In genomic region chr8:107117019-107117418, GRCm38 (mm10) we compare ENCODE assay signal across 17 mouse cellular contexts. TPM values are rescaled to one million over a fixed set of nuclear protein-coding genes. Genes with fewer than 3 reads are reported as not detected.
A peak's percentile ranks its signal among the peaks of the same experiment; 100 is the strongest.
DNase-seq lines count a peak whose midpoint lies in the region; ATAC-seq and TF ChIP-seq lines count a peak whose summit lies in the region.
"Had no signal": no experiment of that assay in that cellular context is flagged by ENCODE, and none has a peak within 500 bp of the region (broad histone marks: within the 10 kb centered on the region; RNA-seq: fewer than 3 reads in every experiment).

No protein-coding gene starts in this region.

- peak; percentile 60 for ATAC-seq in stomach, embryonic 14.5 days (ENCODE audit: insufficient number of reproducible peaks, insufficient read depth, low FRiP score, low read depth)
- no peak for ATAC-seq in activated CD4-positive, CD25-positive, alpha-beta regulatory T cell, adult 4 months

- 6% methylated on average over 2 of the region's 2 CpGs for WGBS in large intestine, adult 2 months
- WGBS in stomach, embryonic 14.5 days, result 22% methylated on average over 2 of the region's 2 CpGs

- H3K9ac ChIP-seq in stomach, embryonic 14.5 days (replicated peaks; ENCODE audit: low read depth, low read length), result no peak overlapping the region

- intact Hi-C loops in gastrocnemius, adult 2 months (cut with DNase I), result loop anchor here (5.0 kb wide), 1 partner anchor 85 kb away; no protein-coding TSS in a partner anchor

- H3K4me2 ChIP-seq in stomach, embryonic 14.5 days (replicated peaks; ENCODE audit: low read depth, low read length), result no peak overlapping the region

- H3K27me3 ChIP-seq in stomach, embryonic 14.5 days (ENCODE audit: control insufficient read depth, insufficient read depth, low read length), result no peaks in the 10 kb centered on the region

- no peak overlapping the region for H3K4me3 ChIP-seq in gastrocnemius, adult 2 months
- no peak overlapping the region for H3K4me3 ChIP-seq in stomach, embryonic 14.5 days (ENCODE audit: low read depth, low read length)
- H3K4me3 ChIP-seq: forebrain, embryonic 10.5 days had no signal

- TF ChIP-seq CTCF in gastrocnemius, adult 2 months (IDR thresholded peaks at IDR 0.05), result no peak

- no peaks in the 10 kb centered on the region for H3K9me3 ChIP-seq in stomach, embryonic 14.5 days (ENCODE audit: control insufficient read depth, low read depth, low read length)
- H3K9me3 ChIP-seq: forebrain, embryonic 10.5 days had no signal

- DNase-seq in gastrocnemius, adult 2 months, result no peak
- DNase-seq in gastrocnemius, postnatal 10 days, result no peak
- DNase-seq in kidney, adult 18-20 months, result peak; percentile 46
- DNase-seq in large intestine, adult 2 months (ENCODE audit: low read depth, low spot score), result peak; percentile 97
- DNase-seq in layer of hippocampus, postnatal 10 days (ENCODE audit: low spot score in 2 of 2), result no peak
- DNase-seq in cerebellum, adult 9-11 months, result no peak
- DNase-seq: adrenal gland, adult 2 months; spleen, adult 18-20 months; thymus, postnatal 36 days had no signal

- H3K36me3 ChIP-seq in stomach, embryonic 14.5 days (ENCODE audit: control insufficient read depth, insufficient read depth, low read length), result no peaks in the 10 kb centered on the region
- H3K36me3 ChIP-seq: forebrain, embryonic 10.5 days had no signal

- H3K4me1 ChIP-seq in stomach, embryonic 14.5 days (ENCODE audit: control insufficient read depth, insufficient read depth, low read length), result 0 out of 2 replicates have a peak, but pooled peaks cover 8% of the 10 kb centered on the region

- peak overlapping the region; percentile 76 for H3K27ac ChIP-seq in gastrocnemius, adult 2 months
- no peak overlapping the region for H3K27ac ChIP-seq in stomach, embryonic 14.5 days (ENCODE audit: low read length)

RNA-seq across cellular contexts. Expression of gene Terf2, which starts 20.7 kb away (rescaled TPM):
- 10 to 100 TPM; 14.7 to 15.1 TPM for total RNA-seq in gastrocnemius, adult 2 months (2021)
- 10 to 100 TPM; 15.0 to 22.1 TPM for total RNA-seq in gastrocnemius, postnatal 10 days (2021)
- 7.6 and 9.6 TPM in 2 replicates for polyA plus RNA-seq in large intestine, adult 2 months (2012; rRNA removed)
- polyA plus RNA-seq in stomach, embryonic 14.5 days (2014; fragmentation: Nextera tagmentation; extraction: Ambion mirVana), result 15.8 and 17.6 TPM in 2 replicates
- polyA plus RNA-seq in activated CD4-positive, CD25-positive, alpha-beta regulatory T cell, adult 4 months (2017; shearing (Covaris generic)), result 10 to 100 TPM; 11.2 TPM
- 10 to 100 TPM; 36.0 to 36.6 TPM for total RNA-seq in layer of hippocampus, postnatal 10 days (2021)

RNA-seq across cellular contexts. Expression of gene Cyb5b, which starts 33.4 kb away (rescaled TPM):
- total RNA-seq in gastrocnemius, adult 2 months (2021), result 10 to 100 TPM; 33.2 to 36.3 TPM
- total RNA-seq in gastrocnemius, postnatal 10 days (2021), result 10 to 100 TPM; 29.4 to 32.5 TPM
- polyA plus RNA-seq in large intestine, adult 2 months (2012; rRNA removed), result 107 and 208 TPM in 2 replicates
- polyA plus RNA-seq in stomach, embryonic 14.5 days (2014; fragmentation: Nextera tagmentation; extraction: Ambion mirVana), result 89.6 and 105 TPM in 2 replicates
- 10 to 100 TPM; 36.6 to 37.2 TPM for polyA plus RNA-seq in activated CD4-positive, CD25-positive, alpha-beta regulatory T cell, adult 4 months (2017; shearing (Covaris generic))
- 100 to 1,000 TPM in 1 of 2 experiments, 10 to 100 TPM in 1; 97.0 to 102 TPM for total RNA-seq in layer of hippocampus, postnatal 10 days (2021)

RNA-seq across cellular contexts. Expression of gene Tmed6, which starts 51.6 kb away (rescaled TPM):
- not detected for total RNA-seq in gastrocnemius, adult 2 months (2021)
- total RNA-seq in gastrocnemius, postnatal 10 days (2021), result not detected
- polyA plus RNA-seq in large intestine, adult 2 months (2012; rRNA removed), result 7.5 and 18.0 TPM in 2 replicates
- polyA plus RNA-seq in stomach, embryonic 14.5 days (2014; fragmentation: Nextera tagmentation; extraction: Ambion mirVana), result 12.6 and 22.5 TPM in 2 replicates
- not detected for polyA plus RNA-seq in activated CD4-positive, CD25-positive, alpha-beta regulatory T cell, adult 4 months (2017; shearing (Covaris generic))
- total RNA-seq in layer of hippocampus, postnatal 10 days (2021), result not detected
- total RNA-seq: adrenal gland, adult 2 months; gastrocnemius, adult 18-20 months; megakaryocyte-erythroid progenitor cell, adult 5-6 weeks; MEL had no signal
- polyA plus RNA-seq: adrenal gland, adult 2 months; forebrain, embryonic 10.5 days; heart, embryonic 16.5 days; limb, embryonic 11.5 days had no signal

Comparison
In these comparisons a context has a peak if more than half of its experiments do, and no peak if none do; other contexts are left out.
1. DNase-seq: peak in kidney, adult 18-20 months (single experiment) and large intestine, adult 2 months (single experiment); none in gastrocnemius, adult 2 months (single experiment), gastrocnemius, postnatal 10 days (single experiment), layer of hippocampus, postnatal 10 days (0 of 2) and cerebellum, adult 9-11 months (single experiment).